11 mouse cellular contexts compared by ENCODE assay signal in the genomic region with DNA sequence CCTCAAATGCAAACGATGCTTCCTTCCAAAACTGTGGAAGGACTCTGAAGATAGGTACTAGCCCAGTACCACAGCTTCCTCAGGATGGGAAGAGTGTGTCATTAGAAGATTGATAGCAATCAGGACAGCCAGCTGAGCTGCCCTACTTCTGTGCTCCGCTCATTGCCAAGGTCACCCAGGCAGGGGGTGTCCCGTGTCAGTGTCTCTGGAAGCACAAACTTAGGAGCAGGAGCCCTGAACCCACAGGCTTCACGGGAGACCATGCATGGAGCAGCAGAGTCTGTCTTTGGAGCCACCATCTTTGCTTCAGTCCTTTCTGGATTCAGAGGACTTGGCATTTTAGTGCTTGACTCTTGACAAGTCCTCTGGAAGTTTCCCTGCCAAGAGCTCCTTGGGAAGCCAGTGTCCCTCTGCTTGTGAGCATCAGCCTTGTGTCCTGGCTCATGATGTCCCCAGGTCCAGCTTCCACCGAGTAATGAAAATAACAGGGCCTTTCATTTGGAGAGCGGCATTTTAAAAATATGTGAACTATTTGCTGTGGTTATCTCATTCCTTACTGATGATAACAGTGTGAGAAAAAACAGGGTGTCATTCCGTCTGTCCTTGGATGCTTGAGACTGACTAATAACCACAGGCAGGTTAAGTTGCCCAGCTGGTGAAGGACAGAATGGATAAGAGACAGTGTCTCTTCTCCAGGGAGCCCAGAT. TPM values are rescaled to one million over a fixed set of nuclear protein-coding genes. Genes with fewer than 3 reads are reported as not detected.
A peak's percentile ranks its signal among the peaks of the same experiment; 100 is the strongest.
DNase-seq lines count a peak whose midpoint lies in the region; ATAC-seq and TF ChIP-seq lines count a peak whose summit lies in the region.
"Had no signal": no experiment of that assay in that cellular context is flagged by ENCODE, and none has a peak within 500 bp of the region (broad histone marks: within the 10 kb centered on the region; RNA-seq: fewer than 3 reads in every experiment).

No protein-coding gene starts in this region.

- H3K9ac ChIP-seq in kidney, postnatal 0 days (ENCODE audit: low read depth, low read length), result no peak overlapping the region
- H3K9ac ChIP-seq in intestine, embryonic 16.5 days (ENCODE audit: low read depth, low read length), result no peak overlapping the region
- H3K9ac ChIP-seq: embryonic facial prominence, embryonic 13.5 days had no signal

- H3K27me3 ChIP-seq in kidney, postnatal 0 days (ENCODE audit: insufficient read depth, low read length), result no peaks in the 10 kb centered on the region
- no peaks in the 10 kb centered on the region for H3K27me3 ChIP-seq in intestine, embryonic 16.5 days (replicated peaks; ENCODE audit: control insufficient read depth, insufficient read depth, low read length)
- H3K27me3 ChIP-seq: embryonic facial prominence, embryonic 13.5 days had no signal

- H3K36me3 ChIP-seq in kidney, postnatal 0 days (ENCODE audit: insufficient read depth, low read length), result no peaks in the 10 kb centered on the region
- peaks cover 5% of the 10 kb centered on the region; the same call in 1 of the 2 replicates for H3K36me3 ChIP-seq in intestine, embryonic 16.5 days (ENCODE audit: control insufficient read depth, insufficient read depth, low read length)

- no peak for TF ChIP-seq CTCF in kidney, postnatal 0 days (IDR thresholded peaks at IDR 0.05; ENCODE audit: low read depth)
- TF ChIP-seq CTCF in left cerebral cortex, adult 2 months (IDR thresholded peaks at IDR 0.05), result no peak

- H3K27ac ChIP-seq in kidney, postnatal 0 days, result 0 out of 2 replicates have a peak overlapping the region, but pooled peaks have one; percentile 48
- no peak overlapping the region; the same call in 1 of the 2 replicates for H3K27ac ChIP-seq in intestine, embryonic 16.5 days (ENCODE audit: low read length)
- H3K27ac ChIP-seq in left cerebral cortex, adult 2 months, result no peak overlapping the region

- intact Hi-C loops in left cerebral cortex, adult 2 months (cut with DNase I), result no loop called here

- H3K4me1 ChIP-seq in kidney, postnatal 0 days (replicated peaks; ENCODE audit: insufficient read depth, low read length), result peaks cover 10% of the 10 kb centered on the region; the same call in 1 of the 2 replicates
- H3K4me1 ChIP-seq in intestine, embryonic 16.5 days (ENCODE audit: control insufficient read depth, insufficient read depth, low read length), result peaks cover 23% of the 10 kb centered on the region

- 56% methylated on average over 7 of the region's 7 CpGs for WGBS in kidney, postnatal 0 days
- 51% methylated on average over 7 of the region's 7 CpGs for WGBS in intestine, embryonic 16.5 days

- H3K9me3 ChIP-seq in kidney, postnatal 0 days (replicated peaks; ENCODE audit: low read length), result no peaks in the 10 kb centered on the region
- no peaks in the 10 kb centered on the region for H3K9me3 ChIP-seq in intestine, embryonic 16.5 days (ENCODE audit: control insufficient read depth, low read length)
- H3K9me3 ChIP-seq: embryonic facial prominence, embryonic 13.5 days had no signal

- peak; percentile 77 to 83 for DNase-seq in adrenal gland, adult (ENCODE audit: inconsistent age in 2 of 2, low spot score in 1 of 2)
- no peak for DNase-seq in adrenal gland, postnatal 4 days (ENCODE audit: low spot score in 2 of 2)
- DNase-seq in kidney, postnatal 0 days (ENCODE audit: low spot score), result peak; percentile 39
- no peak for DNase-seq in kidney, adult 11 months
- peak; percentile 18 for DNase-seq in R1 (ENCODE audit: low read depth, low spot score)
- no peak for DNase-seq in left cerebral cortex, adult 2 months (ENCODE audit: extremely low spot score in 1 of 2, low spot score in 2 of 2)
- DNase-seq in right cerebral cortex, postnatal 10 days (ENCODE audit: low spot score in 2 of 2), result no peak
- DNase-seq: cerebellum, adult 18-20 months; kidney, postnatal 10 days had no signal

- ATAC-seq in kidney, postnatal 0 days (replicated peaks; ENCODE audit: low FRiP score, low read depth), result 0 out of 2 replicates have a peak, but pooled peaks have one; percentile 17
- ATAC-seq in intestine, embryonic 16.5 days, result peak; percentile 27; the same call in 1 of the 2 replicates

- no peak overlapping the region for H3K4me3 ChIP-seq in kidney, postnatal 0 days (replicated peaks; ENCODE audit: low read depth, low read length)
- no peak overlapping the region for H3K4me3 ChIP-seq in intestine, embryonic 16.5 days (ENCODE audit: low read length)
- H3K4me3 ChIP-seq in left cerebral cortex, adult 2 months, result no peak overlapping the region
- H3K4me3 ChIP-seq: embryonic facial prominence, embryonic 13.5 days had no signal

- no peak overlapping the region for H3K4me2 ChIP-seq in kidney, postnatal 0 days (ENCODE audit: low read length)
- no peak overlapping the region for H3K4me2 ChIP-seq in intestine, embryonic 16.5 days (ENCODE audit: low read depth, low read length)
- H3K4me2 ChIP-seq: embryonic facial prominence, embryonic 13.5 days had no signal

RNA-seq across cellular contexts. Expression of a gene that starts 54.3 kb away (rescaled TPM):
- total RNA-seq in adrenal gland, postnatal 4 days (2021), result 10 to 100 TPM; 47.8 TPM
- 8.9 and 9.2 TPM in 2 replicates for polyA plus RNA-seq in kidney, postnatal 0 days (2015; fragmentation: Nextera tagmentation; extraction: Ambion mirVana)
- 10.4 and 10.5 TPM in 2 replicates for polyA plus RNA-seq in intestine, embryonic 16.5 days (2015; fragmentation: Nextera tagmentation; extraction: Ambion mirVana)
- total RNA-seq in left cerebral cortex, adult 2 months (2021), result 10 to 100 TPM; 18.7 to 19.3 TPM

Comparison
In these comparisons a context has a peak if more than half of its experiments do, and no peak if none do; other contexts are left out.
1. DNase-seq: peak in adrenal gland, adult (2 of 2), kidney, postnatal 0 days (single experiment) and R1 (single experiment); none in adrenal gland, postnatal 4 days (0 of 2), kidney, adult 11 months (single experiment), left cerebral cortex, adult 2 months (0 of 2) and right cerebral cortex, postnatal 10 days (0 of 2).